Mouse (Mus musculus) intestine, postnatal 0 days (tissue): Measurements from ENCODE around the gene Maz. TPM values are rescaled to one million over a fixed set of nuclear protein-coding genes. Genes with fewer than 3 reads are reported as not detected.
A peak's percentile ranks its signal among the peaks of the same experiment; 100 is the strongest.

Experiments used
- ATAC-seq: fragments of 200-750 bp; cut with Nextera tagmentation; 2 replicates; pipeline ENCODE4 v1.8.0; 2017; ENCODE audit warnings: mild to moderate bottlenecking, moderate TSS enrichment, moderate library complexity
- H3K27ac ChIP-seq: fragments of 300-500 bp; sonication (generic); 2 replicates; pipeline ENCODE4 v1.5.1; 2014; ENCODE audit warnings: mild to moderate bottlenecking, low read depth, low read length, moderate library complexity
- H3K27me3 ChIP-seq: fragments of 300-500 bp; sonication (generic); replicated peaks from 2 replicates; pipeline ENCODE4 v1.6.1; 2014; ENCODE audit warnings: low read length, mixed read lengths; ENCODE audit not compliant: control insufficient read depth, insufficient read depth
- H3K36me3 ChIP-seq: fragments of 300-500 bp; sonication (generic); 2 replicates; pipeline ENCODE4 v1.6.1; 2014; ENCODE audit warnings: mild to moderate bottlenecking, moderate library complexity; ENCODE audit not compliant: control insufficient read depth, insufficient read depth
- H3K4me1 ChIP-seq: fragments of 300-500 bp; sonication (generic); replicated peaks from 2 replicates; pipeline ENCODE4 v1.6.1; 2014; ENCODE audit warnings: antibody characterized with exemption, low read length, mixed read lengths; ENCODE audit not compliant: control insufficient read depth, insufficient read depth
- H3K4me2 ChIP-seq: fragments of 300-500 bp; sonication (generic); replicated peaks from 2 replicates; pipeline ENCODE4 v1.6.1; 2014; ENCODE audit warnings: low read depth, mild to moderate bottlenecking, moderate library complexity
- H3K4me3 ChIP-seq: fragments of 300-500 bp; sonication (generic); 2 replicates; pipeline ENCODE4 v1.5.1; 2014; ENCODE audit warnings: low read depth, low read length
- H3K9ac ChIP-seq: fragments of 300-500 bp; sonication (generic); 2 replicates; pipeline ENCODE4 v1.6.1; 2014; ENCODE audit warnings: mild to moderate bottlenecking, low read depth, low read length
- H3K9me3 ChIP-seq: fragments of 300-500 bp; sonication (generic); 2 replicates; pipeline ENCODE4 v1.6.1; 2016; ENCODE audit warnings: mixed run types; ENCODE audit not compliant: control insufficient read depth
- CTCF ChIP-seq: sonication (generic); IDR thresholded peaks from 2 replicates; pipeline ENCODE4 v1.5.1; 2016; ENCODE audit warnings: low read depth, mild to moderate bottlenecking, control low read depth, antibody characterized with exemption, moderate library complexity
- WGBS: fragments of 180-500 bp; shearing (Covaris S2); extraction: QIAGEN DNeasy Blood & Tissue Kit; methylation state at CpG from one replicate; pipeline ENCODE4 v1.1.7; 2014; 5-methylcytosine and 5-hydroxymethylcytosine counted together
- polyA plus RNA-seq: library from polyadenylated mRNA; unstranded; fragments of >200 nt; fragmentation: Nextera tagmentation; extraction: Ambion mirVana; gene quantifications from 2 replicates; pipeline ENCODE4 v1.2.1, GENCODE M21; 2015

The Maz gene
- polyA plus RNA-seq, 1 experiment from 2014 or later = 32.6 TPM

DNA sequence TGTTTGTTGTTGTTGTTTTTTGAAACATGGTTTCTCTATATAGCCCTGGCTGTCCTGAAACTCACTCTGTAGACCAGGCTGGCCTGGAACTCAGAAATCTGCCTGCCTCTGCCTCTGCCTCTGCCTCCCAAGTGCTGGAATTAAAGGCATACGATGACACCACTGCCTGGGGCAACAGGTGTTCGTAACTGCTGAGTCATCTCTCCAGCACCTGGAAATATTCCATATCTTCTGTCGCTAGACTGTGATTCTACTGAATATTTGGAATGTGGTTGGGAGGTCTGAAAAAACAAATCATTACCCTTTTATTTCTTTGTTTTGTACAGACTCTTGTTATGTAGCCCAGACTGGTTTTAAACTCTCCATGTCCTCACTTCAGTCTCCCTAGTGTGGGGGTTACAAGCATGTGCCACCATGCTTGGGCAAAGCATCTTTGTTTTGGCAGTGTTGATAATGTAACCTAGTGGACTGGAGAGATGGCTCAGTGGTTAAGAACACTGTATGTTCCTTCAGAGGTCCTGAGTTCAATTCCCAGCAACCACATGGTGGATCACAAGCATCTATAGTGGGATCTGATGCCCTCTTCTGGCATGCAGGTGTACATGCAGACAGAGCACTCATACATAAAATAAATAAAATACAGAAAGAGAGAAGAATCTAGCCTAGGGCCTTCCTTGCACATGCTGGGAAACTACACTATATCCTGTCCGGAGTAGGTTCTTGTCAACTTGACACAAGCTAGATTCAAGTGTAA lies 22.5 kb downstream of the Maz start:
- 51% methylated on average over 4 of the region's 4 CpGs for WGBS
- H3K9ac ChIP-seq = no peak overlapping the region
- H3K27ac ChIP-seq = no peak overlapping the region; the same call in 1 of the 2 replicates
- H3K4me1 ChIP-seq = peaks cover 13% of the 10 kb centered on the region
- no peaks in the 10 kb centered on the region for H3K9me3 ChIP-seq
- H3K27me3 ChIP-seq = no peaks in the 10 kb centered on the region
- no peak for ATAC-seq
- H3K4me2 ChIP-seq = no peak overlapping the region; the same call in 1 of the 2 replicates
- H3K36me3 ChIP-seq = peaks cover 19% of the 10 kb centered on the region
- peak; percentile 55 for TF ChIP-seq CTCF
- H3K4me3 ChIP-seq = no peak overlapping the region

- no peak overlapping the region for H3K4me3 ChIP-seq
- H3K4me2 ChIP-seq = peak overlapping the region; percentile 47
- no peak overlapping the region; the same call in 1 of the 2 replicates for H3K27ac ChIP-seq
- peaks cover 6% of the 10 kb centered on the region; the same call in 1 of the 2 replicates for H3K4me1 ChIP-seq
- H3K9me3 ChIP-seq = no peaks in the 10 kb centered on the region
- H3K36me3 ChIP-seq = peaks cover 26% of the 10 kb centered on the region
- WGBS = 55% methylated on average over 5 of the region's 5 CpGs
- no peak overlapping the region for H3K9ac ChIP-seq
- ATAC-seq = peak; percentile 74
- TF ChIP-seq CTCF = no peak
- no peaks in the 10 kb centered on the region for H3K27me3 ChIP-seq
Measured at GRCm38 (mm10) chr7:127003620-127004019, 23.2 kb downstream of the Maz start.

DNA sequence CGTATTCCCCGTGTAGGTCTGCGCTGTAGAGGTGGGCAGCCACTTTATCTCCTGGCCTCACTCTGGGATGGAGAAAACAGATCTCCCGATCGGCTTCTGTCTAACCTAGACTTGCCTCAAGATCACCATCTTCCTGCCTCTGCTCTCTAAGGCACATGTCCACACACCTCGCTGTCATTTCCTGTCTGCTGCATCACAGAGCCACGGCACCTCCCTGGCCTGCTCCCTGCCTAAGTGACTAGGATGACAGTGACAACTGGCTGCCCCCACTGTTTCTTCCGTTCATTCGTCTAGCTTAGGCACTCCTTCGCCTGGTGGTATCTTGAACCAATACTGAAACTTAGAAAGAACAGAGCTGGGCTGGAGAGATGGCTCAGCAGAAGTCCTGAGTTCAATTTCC lies 27.3 kb downstream of the Maz start:
- Histone ChIP-seq H3K27me3 (no peaks in the 10 kb centered on the region), H3K36me3 (peaks cover 55% of the 10 kb centered on the region), H3K9me3 (no peaks in the 10 kb centered on the region), H3K27ac (no peak overlapping the region), H3K9ac (no peak overlapping the region), H3K4me3 (no peak overlapping the region), H3K4me1 (no peaks in the 10 kb centered on the region; the same call in 1 of the 2 replicates), H3K4me2 (no peak overlapping the region)
- no peak for ATAC-seq
- no peak for TF ChIP-seq CTCF
- 75% methylated on average over 10 of the region's 10 CpGs for WGBS

DNA sequence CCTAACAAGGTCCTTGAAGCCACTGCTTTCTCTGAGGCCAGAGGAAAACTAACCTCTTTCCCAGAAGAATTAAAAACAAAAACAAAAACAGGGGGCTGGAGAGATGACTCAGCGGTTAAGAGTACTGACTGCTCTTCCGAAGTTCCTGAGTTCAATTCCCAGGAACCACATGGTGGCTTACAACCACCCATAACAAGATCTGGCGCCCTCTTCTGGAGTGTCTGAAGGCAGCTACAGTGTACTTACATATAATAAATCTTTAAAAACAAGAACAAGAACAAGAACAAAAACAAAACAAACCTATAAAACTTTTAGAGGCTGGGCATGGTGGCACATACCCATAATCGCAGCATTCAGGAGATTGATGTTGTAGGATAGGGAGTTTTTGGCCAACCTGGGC lies 30.4 kb downstream of the Maz start:
- 82% methylated on average over 4 of the region's 4 CpGs for WGBS
- Histone ChIP-seq H3K9me3 (no peaks in the 10 kb centered on the region), H3K27me3 (no peaks in the 10 kb centered on the region), H3K4me1 (no peaks in the 10 kb centered on the region), H3K4me2 (no peak overlapping the region), H3K9ac (no peak overlapping the region), H3K4me3 (no peak overlapping the region), H3K27ac (no peak overlapping the region), H3K36me3 (peaks cover 69% of the 10 kb centered on the region)
- no peak for ATAC-seq
- TF ChIP-seq CTCF = peak; percentile 52

DNA sequence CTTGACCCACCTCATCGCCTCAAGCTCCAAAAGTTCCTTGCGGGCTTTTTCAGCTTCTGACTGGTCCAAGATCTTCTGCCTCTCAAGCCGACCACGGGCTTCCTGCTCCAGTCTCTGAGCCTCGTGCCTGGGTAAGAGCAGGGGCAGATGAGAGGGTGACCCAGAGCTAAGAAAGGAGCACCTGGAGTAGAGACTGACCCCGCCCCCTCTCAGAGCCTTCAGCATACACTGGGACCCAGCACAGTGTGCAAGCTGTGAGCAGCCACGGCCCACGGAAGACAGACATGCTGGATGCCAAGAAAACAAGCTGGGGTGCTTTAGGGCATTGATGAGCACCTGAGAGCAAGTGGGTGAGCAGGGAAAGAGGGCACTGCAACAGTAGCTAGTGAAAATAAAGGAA lies 38.0 kb downstream of the Maz start:
- Histone ChIP-seq H3K9ac (no peak overlapping the region), H3K27ac (no peak overlapping the region), H3K4me3 (no peak overlapping the region), H3K36me3 (peaks cover 47% of the 10 kb centered on the region), H3K27me3 (no peaks in the 10 kb centered on the region), H3K9me3 (no peaks in the 10 kb centered on the region), H3K4me1 (no peaks in the 10 kb centered on the region), H3K4me2 (no peak overlapping the region)
- WGBS = 69% methylated on average over 8 of the region's 8 CpGs
- TF ChIP-seq CTCF = no peak
- ATAC-seq = no peak

- Histone ChIP-seq H3K4me2 (no peak overlapping the region), H3K27me3 (no peaks in the 10 kb centered on the region), H3K27ac (no peak overlapping the region), H3K9ac (no peak overlapping the region), H3K4me3 (no peak overlapping the region), H3K4me1 (no peaks in the 10 kb centered on the region; the same call in 1 of the 2 replicates), H3K36me3 (peaks cover 30% of the 10 kb centered on the region), H3K9me3 (no peaks in the 10 kb centered on the region)
- peak; percentile 75 for ATAC-seq
- peak; percentile 85 for TF ChIP-seq CTCF
- 35% methylated on average over 9 of the region's 9 CpGs for WGBS
Measured at GRCm38 (mm10) chr7:126986319-126986718, 40.5 kb downstream of the Maz start.
